Mouse (Mus musculus): Measurements from ENCODE around the gene Mcf2l.

Gene Mcf2l

GRCm38 (mm10) chr8:12912011-12912410 is 38.4 kb downstream of the Mcf2l start:
- no peak for DNase-seq (ENCODE audit: low spot score)

DNA sequence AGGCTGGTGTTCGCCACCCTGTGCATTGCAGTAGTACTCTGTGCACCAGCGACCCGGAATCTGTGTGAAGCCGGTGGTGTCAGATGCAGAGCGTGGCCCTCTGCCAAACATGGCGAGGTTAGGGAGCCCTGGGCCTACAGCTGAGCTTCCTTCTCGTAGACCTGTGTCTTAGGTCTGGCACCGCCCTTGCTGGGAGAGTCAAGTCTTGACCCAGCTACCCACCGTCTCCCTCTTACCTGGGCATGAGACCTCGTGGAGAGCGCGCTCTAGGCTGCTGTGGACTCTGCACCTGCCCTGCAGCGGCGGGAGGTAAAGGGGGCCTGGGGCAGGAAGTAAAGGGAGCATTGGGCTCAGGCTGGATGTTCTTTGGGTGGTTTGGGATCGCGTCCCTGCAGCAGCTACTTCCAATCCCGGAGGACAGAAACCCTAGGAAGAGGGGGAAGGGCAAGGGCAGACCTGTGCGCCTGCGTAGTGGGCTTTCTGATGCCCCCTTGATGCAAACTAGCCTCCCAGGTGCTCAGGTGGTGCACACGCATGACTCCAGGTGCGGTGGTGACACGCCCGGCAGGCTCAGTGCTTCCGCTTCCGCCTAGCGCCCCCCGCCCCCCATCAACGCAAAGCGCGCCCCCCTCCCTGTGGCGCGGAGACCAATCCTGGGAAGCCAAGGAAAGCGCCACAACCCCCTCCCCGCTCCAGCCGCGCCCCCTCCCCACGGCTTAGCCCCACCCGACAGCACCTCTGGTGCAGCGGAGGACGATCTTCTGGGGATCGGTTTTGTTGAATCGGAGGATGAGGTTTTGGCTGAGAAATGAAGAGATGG is 41.8 kb downstream of the Mcf2l start:
- DNase-seq (ENCODE audit: low spot score), result peak; percentile 14

GRCm38 (mm10) chr8:12916156-12916900 is 42.7 kb downstream of the Mcf2l start:
- no peak for DNase-seq (ENCODE audit: low spot score)

DNA sequence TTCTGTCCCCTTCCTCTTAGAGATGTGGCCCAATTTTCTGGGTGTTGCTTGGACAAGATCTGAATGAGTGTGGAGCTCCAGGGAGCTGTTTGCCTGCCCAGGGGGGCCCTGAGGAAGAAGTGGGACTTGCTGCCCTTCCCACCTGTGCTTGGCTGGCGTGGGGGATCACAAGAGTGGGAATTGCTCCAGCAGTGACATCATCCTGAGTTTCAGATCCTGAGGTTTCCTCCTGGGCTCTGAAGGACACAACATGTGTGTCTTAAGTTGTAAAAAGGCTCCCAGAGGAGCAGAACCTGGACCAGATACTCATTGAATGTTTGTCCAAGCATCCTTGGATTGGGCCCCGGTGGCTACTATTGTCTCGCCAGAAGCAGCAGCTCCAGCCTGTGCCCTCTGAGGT is 43.4 kb downstream of the Mcf2l start:
- DNase-seq (ENCODE audit: low spot score), result no peak

DNA sequence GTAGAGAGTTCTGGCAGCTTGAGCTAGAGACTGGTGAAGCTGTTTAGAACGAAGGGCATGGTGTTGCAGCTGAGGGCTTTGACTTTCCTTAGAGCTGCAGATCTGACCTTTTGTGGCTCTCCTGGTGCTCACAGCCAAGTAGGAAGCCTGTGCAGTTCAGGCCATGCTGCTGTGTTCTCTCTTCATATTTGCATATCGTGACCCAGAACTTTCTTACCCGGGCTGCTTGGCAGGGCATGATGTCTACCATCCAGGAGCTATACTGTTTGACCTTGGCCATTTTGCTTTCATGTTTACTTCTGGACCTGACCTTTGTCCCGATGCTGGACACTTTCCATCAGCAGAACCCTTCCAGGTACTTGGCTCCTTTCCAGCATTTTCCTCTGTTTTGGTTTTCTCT is 44.2 kb downstream of the Mcf2l start:
- no peak for DNase-seq (ENCODE audit: low spot score)

DNA sequence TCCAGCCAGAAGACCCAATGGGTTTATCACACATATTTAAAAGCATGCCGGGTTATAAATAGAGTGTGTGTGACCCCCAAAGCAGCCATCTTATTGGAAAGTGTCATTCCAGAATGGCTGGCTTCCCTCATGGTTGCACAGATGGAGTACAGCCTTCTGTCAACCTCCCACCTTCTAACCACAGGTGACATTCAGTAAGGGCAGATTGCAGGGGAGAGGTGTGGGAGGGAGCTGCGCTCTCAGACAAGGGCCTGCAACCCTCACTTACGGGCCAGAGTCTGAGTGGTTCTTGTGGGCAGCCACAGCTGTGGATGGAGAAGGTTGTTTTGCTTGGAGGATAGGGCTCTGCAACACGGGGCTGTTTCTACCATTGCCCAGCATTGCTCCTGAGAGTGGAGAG is 47.0 kb downstream of the Mcf2l start:
- no peak for DNase-seq (ENCODE audit: low spot score)

DNA sequence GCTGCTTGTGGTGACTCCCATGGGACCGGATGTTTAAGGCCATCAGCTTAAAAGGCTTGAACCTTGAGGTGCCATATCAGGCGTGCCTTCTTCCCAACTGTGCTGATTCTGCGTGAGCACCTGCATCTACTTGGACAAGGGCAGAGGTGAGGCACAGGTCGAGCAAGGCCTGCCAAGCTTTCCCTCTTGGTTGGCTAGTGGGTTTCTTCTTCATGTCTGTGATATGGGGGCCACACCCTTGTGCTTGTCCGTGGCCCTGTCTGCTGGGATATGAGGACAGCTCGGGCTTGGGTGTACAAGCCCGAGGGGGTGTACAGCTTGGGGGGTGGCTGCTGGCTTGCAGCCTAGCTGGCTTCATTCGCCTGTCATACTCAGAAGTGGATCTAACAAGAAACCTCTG is 51.4 kb downstream of the Mcf2l start:
- DNase-seq (ENCODE audit: low spot score), result no peak

DNA sequence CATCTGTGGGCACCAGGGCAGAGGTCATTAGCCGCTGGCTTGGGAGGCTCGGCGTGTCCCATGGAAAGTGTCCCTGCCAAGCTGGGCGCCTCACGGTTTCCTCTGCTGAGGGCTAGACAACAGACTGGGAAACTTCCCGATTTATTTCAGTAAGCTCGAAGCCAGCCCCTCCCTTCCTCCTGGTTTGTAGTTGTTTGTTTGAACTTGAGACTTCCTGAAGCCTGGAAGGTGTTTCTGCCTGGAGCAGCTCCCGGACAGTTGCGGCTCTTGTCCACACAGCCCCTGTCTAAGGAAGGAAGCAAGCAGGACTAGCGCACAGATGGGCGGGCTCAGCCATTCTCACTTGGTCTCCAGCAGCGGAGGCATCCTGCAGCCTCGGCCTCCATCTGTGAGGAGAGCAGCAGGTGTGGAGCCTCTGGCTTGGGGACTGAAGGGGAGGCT is 52.4 kb downstream of the Mcf2l start:
- DNase-seq (ENCODE audit: low spot score), result no peak

DNA sequence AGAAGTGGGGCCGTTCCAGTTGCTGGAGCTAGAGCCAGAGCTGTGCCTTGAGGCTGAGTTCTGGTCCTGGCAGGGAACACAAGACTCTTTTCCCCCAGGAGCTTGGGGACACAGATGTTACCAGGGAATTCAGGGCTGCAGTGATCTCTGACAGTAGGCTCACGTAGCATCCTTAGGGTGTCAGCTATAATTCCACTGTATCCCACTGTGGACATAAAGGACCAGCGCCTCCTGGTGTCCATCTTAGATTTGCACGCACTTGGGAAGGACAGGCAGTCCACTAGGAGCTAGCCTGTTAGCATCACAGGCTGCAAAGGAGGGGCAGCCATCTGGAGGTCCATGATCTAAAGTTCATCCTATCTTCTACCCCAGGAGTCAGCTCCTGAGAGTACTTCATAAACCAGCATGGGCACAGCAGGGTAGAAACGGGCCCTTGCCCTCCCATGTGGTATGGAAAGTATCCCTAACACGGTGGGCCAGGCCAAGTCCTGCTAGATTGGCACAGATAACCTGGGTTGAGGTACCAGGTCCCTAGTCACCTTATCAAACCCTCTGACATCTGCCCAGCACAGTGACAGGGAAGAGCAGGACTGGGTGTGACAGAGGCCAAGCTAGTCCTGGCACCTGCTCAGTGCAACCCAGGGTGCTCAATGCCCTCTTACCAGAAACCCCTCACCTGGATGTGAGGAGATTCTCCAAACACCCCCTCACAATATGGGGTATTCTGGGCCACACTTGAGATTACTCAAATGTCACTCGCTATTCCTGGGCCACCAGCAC is 53.8 kb downstream of the Mcf2l start:
- no peak for DNase-seq (ENCODE audit: low spot score)

GRCm38 (mm10) chr8:12928033-12928432 is 54.4 kb downstream of the Mcf2l start:
- DNase-seq (ENCODE audit: low spot score), result no peak

DNA sequence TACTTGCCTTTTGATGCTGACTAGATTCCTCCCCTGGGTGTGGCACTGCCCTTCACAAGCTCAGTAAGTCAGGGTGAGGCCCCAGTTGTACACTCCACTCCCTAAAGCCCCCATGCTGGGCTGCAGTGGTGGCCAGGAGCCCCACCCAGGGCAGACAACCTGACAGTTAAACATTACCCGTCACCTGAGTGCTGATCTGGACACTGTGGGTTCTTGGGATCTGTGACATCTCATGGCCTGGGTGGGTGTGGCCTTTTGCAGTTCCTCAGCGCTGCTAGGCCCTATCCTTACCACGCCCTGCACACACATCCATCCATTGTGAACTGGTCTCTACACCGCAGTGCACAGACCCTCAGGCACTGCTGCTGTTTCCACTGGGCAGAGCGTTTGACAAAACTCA is 55.3 kb downstream of the Mcf2l start:
- DNase-seq (ENCODE audit: low spot score), result no peak

GRCm38 (mm10) chr8:12930290-12930689 is 56.7 kb downstream of the Mcf2l start:
- DNase-seq (ENCODE audit: low spot score), result no peak

- DNase-seq (ENCODE audit: low spot score), result no peak
Observed at GRCm38 (mm10) chr8:12931426-12931825, 57.8 kb downstream of the Mcf2l start.

DNA sequence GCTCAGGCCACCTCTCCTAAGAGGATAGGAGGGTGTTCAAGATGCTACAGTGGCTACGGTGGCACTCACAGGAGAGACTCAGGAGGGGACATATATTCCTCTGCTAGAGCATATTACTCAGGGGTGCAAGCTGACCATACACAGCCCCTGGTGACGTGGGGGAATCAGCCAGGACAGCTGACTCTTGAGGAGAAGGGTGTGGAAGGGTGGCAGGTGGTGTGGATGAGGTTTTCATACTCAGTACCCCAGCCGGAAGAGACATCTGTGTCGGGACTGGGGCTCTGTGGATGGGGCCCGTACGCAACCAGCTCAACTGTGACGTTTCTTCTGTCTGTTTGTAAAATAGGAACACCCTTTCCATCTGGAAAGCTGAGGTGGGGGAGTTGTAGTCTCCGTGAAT is 58.9 kb downstream of the Mcf2l start:
- DNase-seq (ENCODE audit: low spot score), result no peak

- no peak for DNase-seq (ENCODE audit: low spot score)
Observed at GRCm38 (mm10) chr8:12933765-12934164, 60.2 kb downstream of the Mcf2l start.

DNA sequence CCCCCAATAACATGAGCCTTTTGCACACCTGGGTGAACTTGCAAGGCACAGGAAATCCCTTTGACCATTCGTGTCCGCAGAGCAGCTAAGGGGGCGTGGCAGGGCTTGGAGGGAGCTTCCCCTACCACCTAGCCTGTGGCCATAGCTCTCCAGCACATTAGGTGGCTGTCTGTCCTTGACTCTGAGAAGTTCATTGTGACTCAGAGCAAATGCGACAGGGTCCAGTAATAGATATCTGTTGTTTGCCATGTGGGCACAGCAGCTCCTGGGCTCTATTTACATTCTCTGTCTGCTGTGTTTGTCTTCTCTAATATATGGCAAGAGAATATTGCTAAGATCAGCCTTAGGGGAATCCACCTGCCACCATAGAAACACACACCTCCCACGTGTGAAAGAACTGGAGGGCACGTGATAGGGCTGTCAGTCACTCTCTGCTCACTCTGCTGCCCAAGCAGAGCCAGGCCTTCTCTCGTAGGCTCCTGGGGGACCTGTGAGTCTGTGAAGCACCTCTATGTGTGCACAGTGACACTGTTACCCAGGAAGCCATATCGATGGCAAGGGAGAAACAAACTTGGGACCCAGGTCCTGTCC is 60.9 kb downstream of the Mcf2l start:
- no peak for DNase-seq (ENCODE audit: low spot score)

DNA sequence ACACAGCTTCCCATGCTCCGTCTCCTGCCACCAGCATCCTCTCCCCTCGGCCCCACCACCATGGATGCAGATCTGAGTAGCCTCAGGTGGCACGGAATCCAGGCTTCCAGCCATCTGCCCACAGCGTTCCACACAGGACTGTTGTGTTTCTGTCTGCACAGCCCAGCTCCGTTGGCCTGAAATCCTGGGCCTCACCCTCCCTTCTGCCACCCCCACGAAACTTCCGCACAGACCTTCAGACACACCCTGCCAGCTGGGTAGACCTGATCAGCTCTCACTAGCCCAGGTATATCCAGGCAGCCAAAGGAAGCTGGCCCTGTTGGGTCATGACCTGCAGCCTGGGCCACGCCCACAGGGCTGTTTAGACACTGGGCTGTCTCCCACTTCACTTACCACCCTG is 66.9 kb downstream of the Mcf2l start:
- no peak for DNase-seq (ENCODE audit: low spot score)

DNA sequence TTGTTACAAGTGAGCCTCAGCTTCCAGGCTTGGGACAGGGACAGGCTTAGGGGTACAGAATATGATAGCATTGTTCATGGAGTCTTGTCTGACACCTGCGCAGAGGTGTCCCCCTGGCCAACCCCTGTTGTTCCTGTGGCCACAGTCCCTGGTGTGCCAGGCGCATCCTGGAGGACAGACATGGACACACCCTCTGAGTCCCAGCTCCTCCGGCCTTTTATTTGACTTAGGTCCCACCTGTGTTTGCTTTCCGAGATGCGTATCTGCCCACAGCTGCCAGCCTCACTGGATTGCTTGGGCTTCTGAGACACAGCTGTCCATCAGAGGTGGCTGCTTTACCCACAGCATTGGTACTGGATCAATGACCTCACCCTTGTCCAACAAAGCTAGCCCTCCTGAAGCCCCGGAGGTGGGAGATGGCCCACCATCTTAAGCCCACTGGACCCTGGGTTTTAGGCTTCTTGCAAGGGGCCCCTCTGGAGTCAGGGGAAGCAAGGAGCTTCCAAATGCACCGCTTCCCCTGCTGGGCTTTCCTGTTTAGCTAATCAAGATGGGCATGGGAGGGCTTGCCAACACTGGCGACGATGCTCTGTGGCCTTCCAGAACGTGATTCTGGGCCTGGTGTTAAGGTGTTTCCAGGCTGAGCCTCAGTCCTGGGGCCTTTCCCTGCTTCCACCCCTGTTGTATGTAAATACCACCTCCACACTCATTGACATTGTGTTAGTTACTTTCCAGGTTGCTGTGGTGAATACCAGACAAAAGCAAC is 67.7 kb downstream of the Mcf2l start:
- no peak for DNase-seq (ENCODE audit: low spot score)

- DNase-seq (ENCODE audit: low spot score), result no peak
Observed at GRCm38 (mm10) chr8:12947604-12948573, 74.3 kb downstream of the Mcf2l start.

GRCm38 (mm10) chr8:12948574-12948961 is 75.0 kb downstream of the Mcf2l start:
- no peak for DNase-seq (ENCODE audit: low spot score)
